Mouse (Mus musculus) intestine, postnatal 0 days (tissue): ENCODE results near the gene Unc79. TPM values are rescaled to one million over a fixed set of nuclear protein-coding genes. Genes with fewer than 3 reads are reported as not detected.

Experiments
- ATAC-seq: fragments of 200-750 bp; cut with Nextera tagmentation; 2 replicates; pipeline ENCODE4 v1.8.0; 2017; ENCODE audit warnings: mild to moderate bottlenecking, moderate TSS enrichment, moderate library complexity
- H3K27ac ChIP-seq: fragments of 300-500 bp; sonication (generic); 2 replicates; pipeline ENCODE4 v1.5.1; 2014; ENCODE audit warnings: mild to moderate bottlenecking, low read depth, low read length, moderate library complexity
- H3K27me3 ChIP-seq: fragments of 300-500 bp; sonication (generic); replicated peaks from 2 replicates; pipeline ENCODE4 v1.6.1; 2014; ENCODE audit warnings: low read length, mixed read lengths; ENCODE audit not compliant: control insufficient read depth, insufficient read depth
- H3K36me3 ChIP-seq: fragments of 300-500 bp; sonication (generic); 2 replicates; pipeline ENCODE4 v1.6.1; 2014; ENCODE audit warnings: mild to moderate bottlenecking, moderate library complexity; ENCODE audit not compliant: control insufficient read depth, insufficient read depth
- H3K4me1 ChIP-seq: fragments of 300-500 bp; sonication (generic); replicated peaks from 2 replicates; pipeline ENCODE4 v1.6.1; 2014; ENCODE audit warnings: antibody characterized with exemption, low read length, mixed read lengths; ENCODE audit not compliant: control insufficient read depth, insufficient read depth
- H3K4me2 ChIP-seq: fragments of 300-500 bp; sonication (generic); replicated peaks from 2 replicates; pipeline ENCODE4 v1.6.1; 2014; ENCODE audit warnings: low read depth, mild to moderate bottlenecking, moderate library complexity
- H3K4me3 ChIP-seq: fragments of 300-500 bp; sonication (generic); 2 replicates; pipeline ENCODE4 v1.5.1; 2014; ENCODE audit warnings: low read depth, low read length
- H3K9ac ChIP-seq: fragments of 300-500 bp; sonication (generic); 2 replicates; pipeline ENCODE4 v1.6.1; 2014; ENCODE audit warnings: mild to moderate bottlenecking, low read depth, low read length
- H3K9me3 ChIP-seq: fragments of 300-500 bp; sonication (generic); 2 replicates; pipeline ENCODE4 v1.6.1; 2016; ENCODE audit warnings: mixed run types; ENCODE audit not compliant: control insufficient read depth
- CTCF ChIP-seq: sonication (generic); IDR thresholded peaks from 2 replicates; pipeline ENCODE4 v1.5.1; 2016; ENCODE audit warnings: low read depth, mild to moderate bottlenecking, control low read depth, antibody characterized with exemption, moderate library complexity
- WGBS: fragments of 180-500 bp; shearing (Covaris S2); extraction: QIAGEN DNeasy Blood & Tissue Kit; methylation state at CpG from one replicate; pipeline ENCODE4 v1.1.7; 2014; 5-methylcytosine and 5-hydroxymethylcytosine counted together
- polyA plus RNA-seq: library from polyadenylated mRNA; unstranded; fragments of >200 nt; fragmentation: Nextera tagmentation; extraction: Ambion mirVana; gene quantifications from 2 replicates; pipeline ENCODE4 v1.2.1, GENCODE M21; 2015

The Unc79 gene
- polyA plus RNA-seq, 1 experiment from 2014 or later, result 0.10 TPM

GRCm38 (mm10) chr12:103213591-103213990, 264.9 kb downstream of the Unc79 start:
- peak; percentile 12; the same call in 1 of the 2 replicates for ATAC-seq
- no peaks in the 10 kb centered on the region for H3K9me3 ChIP-seq
- no peak for TF ChIP-seq CTCF

GRCm38 (mm10) chr12:103214270-103214669, 265.6 kb downstream of the Unc79 start:
- Histone ChIP-seq H3K9me3 (no peaks in the 10 kb centered on the region), H3K4me2 (no peak overlapping the region), H3K27ac (no peak overlapping the region), H3K4me1 (no peaks in the 10 kb centered on the region), H3K4me3 (no peak overlapping the region), H3K9ac (no peak overlapping the region), H3K27me3 (no peaks in the 10 kb centered on the region), H3K36me3 (no peaks in the 10 kb centered on the region)
- no peak for ATAC-seq
- WGBS, result 42% methylated on average over 10 of the region's 10 CpGs
- no peak for TF ChIP-seq CTCF

More at GRCm38 (mm10) chr12:103213591-103213990, 264.9 kb downstream of the Unc79 start:
- Histone ChIP-seq H3K27me3 (no peaks in the 10 kb centered on the region), H3K4me2 (no peak overlapping the region), H3K36me3 (no peaks in the 10 kb centered on the region), H3K9ac (no peak overlapping the region), H3K4me1 (no peaks in the 10 kb centered on the region), H3K27ac (no peak overlapping the region), H3K4me3 (no peak overlapping the region)
- WGBS, result 68% methylated on average over 2 of the region's 2 CpGs

- no peaks in the 10 kb centered on the region for H3K27me3 ChIP-seq
- ATAC-seq, result no peak
- no peak overlapping the region for H3K27ac ChIP-seq
- no peaks in the 10 kb centered on the region for H3K4me1 ChIP-seq
- H3K4me3 ChIP-seq, result no peak overlapping the region
- no peak overlapping the region for H3K9ac ChIP-seq
- TF ChIP-seq CTCF, result no peak
- no peaks in the 10 kb centered on the region for H3K9me3 ChIP-seq
- WGBS, result 89% methylated on average over 2 of the region's 2 CpGs
- no peak overlapping the region for H3K4me2 ChIP-seq
- H3K36me3 ChIP-seq, result no peaks in the 10 kb centered on the region
These were observed 266.1 kb downstream of the Unc79 start for GRCm38 (mm10) chr12:103214797-103215196.

- ATAC-seq, result no peak
- Histone ChIP-seq H3K9me3 (no peaks in the 10 kb centered on the region), H3K27me3 (no peaks in the 10 kb centered on the region), H3K4me2 (no peak overlapping the region), H3K27ac (no peak overlapping the region), H3K4me1 (no peaks in the 10 kb centered on the region), H3K9ac (no peak overlapping the region), H3K36me3 (no peaks in the 10 kb centered on the region), H3K4me3 (no peak overlapping the region)
- WGBS, result 74% methylated on average over 6 of the region's 6 CpGs
- TF ChIP-seq CTCF, result no peak
These were observed 267.4 kb downstream of the Unc79 start for GRCm38 (mm10) chr12:103215877-103216610.

- Histone ChIP-seq H3K9me3 (no peaks in the 10 kb centered on the region), H3K27ac (no peak overlapping the region)
These were observed 275.0 kb downstream of the Unc79 start for GRCm38 (mm10) chr12:103223671-103224070.

GRCm38 (mm10) chr12:103226121-103226520, 277.5 kb downstream of the Unc79 start:
- Histone ChIP-seq H3K27ac (no peak overlapping the region), H3K27me3 (no peaks in the 10 kb centered on the region), H3K9me3 (no peaks in the 10 kb centered on the region), H3K36me3 (no peaks in the 10 kb centered on the region), H3K9ac (no peak overlapping the region), H3K4me1 (no peaks in the 10 kb centered on the region), H3K4me2 (no peak overlapping the region), H3K4me3 (no peak overlapping the region)
- no peak for TF ChIP-seq CTCF
- no peak for ATAC-seq
- WGBS, result 75% methylated on average over 4 of the region's 4 CpGs

More at GRCm38 (mm10) chr12:103223671-103224070, 275.0 kb downstream of the Unc79 start:
- no peak overlapping the region for H3K4me3 ChIP-seq
- 86% methylated on average over 9 of the region's 9 CpGs for WGBS
- TF ChIP-seq CTCF, result no peak
- H3K4me2 ChIP-seq, result no peak overlapping the region
- H3K4me1 ChIP-seq, result no peaks in the 10 kb centered on the region
- no peaks in the 10 kb centered on the region for H3K36me3 ChIP-seq
- no peak overlapping the region for H3K9ac ChIP-seq
- ATAC-seq, result no peak
- H3K27me3 ChIP-seq, result no peaks in the 10 kb centered on the region
